Mouse (Mus musculus): Measurements from ENCODE around the gene Rptor. TPM values are rescaled to one million over a fixed set of nuclear protein-coding genes. Genes with fewer than 3 reads are reported as not detected.

Gene Rptor
- polyA plus RNA-seq, 1 experiment from 2014 or later: 9.9 TPM

GRCm38 (mm10) chr11:119939073-119939710 lies 336.5 kb downstream of the Rptor start:
- Histone ChIP-seq H3K27ac (ENCODE audit: low read length) (no peak overlapping the region), H3K4me2 (ENCODE audit: low read length) (no peak overlapping the region), H3K4me3 (ENCODE audit: low read depth, low read length) (no peak overlapping the region), H3K9me3 (replicated peaks; ENCODE audit: control insufficient read depth, low read length, poor library complexity, severe bottlenecking) (no peaks in the 10 kb centered on the region), H3K36me3 (ENCODE audit: control insufficient read depth, insufficient read depth, low read length) (no peaks in the 10 kb centered on the region), H3K4me1 (ENCODE audit: control insufficient read depth, insufficient read depth, low read length) (peaks cover 15% of the 10 kb centered on the region), H3K9ac (ENCODE audit: low read depth, low read length) (peak overlapping the region; percentile 40; the same call in 1 of the 2 replicates), H3K27me3 (ENCODE audit: control insufficient read depth, insufficient read depth, low read depth, low read length) (peaks cover 3% of the 10 kb centered on the region; the same call in 1 of the 2 replicates)
- no peak for ATAC-seq
- WGBS: 59% methylated on average over 8 of the region's 8 CpGs

GRCm38 (mm10) chr11:119939711-119940106 lies 337.0 kb downstream of the Rptor start:
- no peaks in the 10 kb centered on the region for H3K36me3 ChIP-seq (ENCODE audit: control insufficient read depth, insufficient read depth, low read length)
- no peaks in the 10 kb centered on the region for H3K9me3 ChIP-seq (replicated peaks; ENCODE audit: control insufficient read depth, low read length, poor library complexity, severe bottlenecking)
- ATAC-seq: no peak
- H3K9ac ChIP-seq (ENCODE audit: low read depth, low read length): no peak overlapping the region
- WGBS: 75% methylated on average over 4 of the region's 4 CpGs
- no peak overlapping the region for H3K4me2 ChIP-seq (ENCODE audit: low read length)
- H3K27ac ChIP-seq (ENCODE audit: low read length): no peak overlapping the region
- H3K27me3 ChIP-seq (ENCODE audit: control insufficient read depth, insufficient read depth, low read depth, low read length): peaks cover 3% of the 10 kb centered on the region; the same call in 1 of the 2 replicates
- H3K4me1 ChIP-seq (ENCODE audit: control insufficient read depth, insufficient read depth, low read length): peaks cover 19% of the 10 kb centered on the region
- H3K4me3 ChIP-seq (ENCODE audit: low read depth, low read length): no peak overlapping the region

- Histone ChIP-seq H3K27ac (ENCODE audit: low read length) (no peak overlapping the region), H3K9me3 (replicated peaks; ENCODE audit: control insufficient read depth, low read length, poor library complexity, severe bottlenecking) (no peaks in the 10 kb centered on the region), H3K9ac (ENCODE audit: low read depth, low read length) (no peak overlapping the region), H3K4me2 (ENCODE audit: low read length) (no peak overlapping the region), H3K4me1 (ENCODE audit: control insufficient read depth, insufficient read depth, low read length) (peaks cover 19% of the 10 kb centered on the region), H3K27me3 (ENCODE audit: control insufficient read depth, insufficient read depth, low read depth, low read length) (peaks cover 3% of the 10 kb centered on the region; the same call in 1 of the 2 replicates), H3K4me3 (ENCODE audit: low read depth, low read length) (no peak overlapping the region), H3K36me3 (ENCODE audit: control insufficient read depth, insufficient read depth, low read length) (no peaks in the 10 kb centered on the region)
- WGBS: 65% methylated on average over 11 of the region's 11 CpGs
- no peak for ATAC-seq
These were observed 337.4 kb downstream of the Rptor start for GRCm38 (mm10) chr11:119940142-119940541.

- no peak for ATAC-seq
- H3K9ac ChIP-seq (ENCODE audit: low read depth, low read length): no peak overlapping the region; the same call in 1 of the 2 replicates
- H3K4me2 ChIP-seq (ENCODE audit: low read length): peak overlapping the region; percentile 71
- WGBS: 2% methylated on average over 8 of the region's 8 CpGs
- peaks cover 19% of the 10 kb centered on the region for H3K4me1 ChIP-seq (ENCODE audit: control insufficient read depth, insufficient read depth, low read length)
- H3K9me3 ChIP-seq (replicated peaks; ENCODE audit: control insufficient read depth, low read length, poor library complexity, severe bottlenecking): no peaks in the 10 kb centered on the region
- peaks cover 3% of the 10 kb centered on the region; the same call in 1 of the 2 replicates for H3K27me3 ChIP-seq (ENCODE audit: control insufficient read depth, insufficient read depth, low read depth, low read length)
- peak overlapping the region; percentile 61 for H3K4me3 ChIP-seq (ENCODE audit: low read depth, low read length)
- H3K27ac ChIP-seq (ENCODE audit: low read length): peak overlapping the region; percentile 64; the same call in 1 of the 2 replicates
- H3K36me3 ChIP-seq (ENCODE audit: control insufficient read depth, insufficient read depth, low read length): no peaks in the 10 kb centered on the region
These were observed 339.1 kb downstream of the Rptor start for GRCm38 (mm10) chr11:119941794-119942193.

GRCm38 (mm10) chr11:119942201-119942726 lies 339.6 kb downstream of the Rptor start:
- H3K27me3 ChIP-seq (ENCODE audit: control insufficient read depth, insufficient read depth, low read depth, low read length): peaks cover 3% of the 10 kb centered on the region; the same call in 1 of the 2 replicates
- H3K9me3 ChIP-seq (replicated peaks; ENCODE audit: control insufficient read depth, low read length, poor library complexity, severe bottlenecking): no peaks in the 10 kb centered on the region
- peak overlapping the region; percentile 73 for H3K9ac ChIP-seq (ENCODE audit: low read depth, low read length)
- WGBS: under 1% methylated on average over 41 of the region's 43 CpGs
- H3K4me2 ChIP-seq (ENCODE audit: low read length): peak overlapping the region; percentile 71
- ATAC-seq: peak; percentile 59
- peak overlapping the region; percentile 64 for H3K27ac ChIP-seq (ENCODE audit: low read length)
- no peaks in the 10 kb centered on the region for H3K36me3 ChIP-seq (ENCODE audit: control insufficient read depth, insufficient read depth, low read length)
- H3K4me1 ChIP-seq (ENCODE audit: control insufficient read depth, insufficient read depth, low read length): peaks cover 19% of the 10 kb centered on the region
- peak overlapping the region; percentile 61 for H3K4me3 ChIP-seq (ENCODE audit: low read depth, low read length)

GRCm38 (mm10) chr11:119942727-119943427 lies 340.2 kb downstream of the Rptor start, which contains the start of gene Baiap2:
Gene Baiap2, plus strand, starts transcription at chr11:119942763.
- H3K4me1 ChIP-seq (ENCODE audit: control insufficient read depth, insufficient read depth, low read length): peaks cover 19% of the 10 kb centered on the region
- peaks cover 3% of the 10 kb centered on the region; the same call in 1 of the 2 replicates for H3K27me3 ChIP-seq (ENCODE audit: control insufficient read depth, insufficient read depth, low read depth, low read length)
- peak within 1 kb of the TSS; percentile 64 for H3K27ac ChIP-seq (ENCODE audit: low read length)
- WGBS: under 1% methylated on average over 54 of the region's 79 CpGs
- H3K9ac ChIP-seq (ENCODE audit: low read depth, low read length): peak within 1 kb of the TSS; percentile 78
- peak; percentile 95 for ATAC-seq
- peak within 1 kb of the TSS; percentile 61 for H3K4me3 ChIP-seq (ENCODE audit: low read depth, low read length)
- H3K36me3 ChIP-seq (ENCODE audit: control insufficient read depth, insufficient read depth, low read length): no peaks in the 10 kb centered on the region
- no peaks in the 10 kb centered on the region for H3K9me3 ChIP-seq (replicated peaks; ENCODE audit: control insufficient read depth, low read length, poor library complexity, severe bottlenecking)
- H3K4me2 ChIP-seq (ENCODE audit: low read length): peak within 1 kb of the TSS; percentile 93

GRCm38 (mm10) chr11:119943428-119943988 lies 340.8 kb downstream of the Rptor start:
- WGBS: 4% methylated on average over 32 of the region's 32 CpGs
- Histone ChIP-seq H3K9ac (ENCODE audit: low read depth, low read length) (peak overlapping the region; percentile 78), H3K4me3 (ENCODE audit: low read depth, low read length) (peak overlapping the region; percentile 61), H3K27ac (ENCODE audit: low read length) (0 out of 2 replicates have a peak overlapping the region, but pooled peaks have one; percentile 22), H3K9me3 (replicated peaks; ENCODE audit: control insufficient read depth, low read length, poor library complexity, severe bottlenecking) (no peaks in the 10 kb centered on the region), H3K4me2 (ENCODE audit: low read length) (peak overlapping the region; percentile 93), H3K36me3 (ENCODE audit: control insufficient read depth, insufficient read depth, low read length) (no peaks in the 10 kb centered on the region), H3K4me1 (ENCODE audit: control insufficient read depth, insufficient read depth, low read length) (peaks cover 19% of the 10 kb centered on the region), H3K27me3 (ENCODE audit: control insufficient read depth, insufficient read depth, low read depth, low read length) (peaks cover 3% of the 10 kb centered on the region; the same call in 1 of the 2 replicates)
- peak; percentile 27; the same call in 1 of the 2 replicates for ATAC-seq

- Histone ChIP-seq H3K27me3 (ENCODE audit: control insufficient read depth, insufficient read depth, low read depth, low read length) (peaks cover 3% of the 10 kb centered on the region; the same call in 1 of the 2 replicates), H3K9ac (ENCODE audit: low read depth, low read length) (no peak overlapping the region), H3K4me3 (ENCODE audit: low read depth, low read length) (no peak overlapping the region), H3K4me1 (ENCODE audit: control insufficient read depth, insufficient read depth, low read length) (peaks cover 19% of the 10 kb centered on the region), H3K36me3 (ENCODE audit: control insufficient read depth, insufficient read depth, low read length) (no peaks in the 10 kb centered on the region), H3K27ac (ENCODE audit: low read length) (no peak overlapping the region), H3K4me2 (ENCODE audit: low read length) (0 out of 2 replicates have a peak overlapping the region, but pooled peaks have one; percentile 0), H3K9me3 (replicated peaks; ENCODE audit: control insufficient read depth, low read length, poor library complexity, severe bottlenecking) (no peaks in the 10 kb centered on the region)
- no peak for ATAC-seq
- 87% methylated on average over 7 of the region's 7 CpGs for WGBS
These were observed 342.6 kb downstream of the Rptor start for GRCm38 (mm10) chr11:119945343-119945742.

Measured in midbrain, embryonic 16.5 days (tissue).